Mouse (Mus musculus) testis, adult 2 months (tissue): ENCODE results near the gene Cpm. TPM values are rescaled to one million over a fixed set of nuclear protein-coding genes. Genes with fewer than 3 reads are reported as not detected.

Experiments
- H3K27ac ChIP-seq: fragments of 200-500 bp; 2 replicates; pipeline ENCODE4 v1.5.1; 2012; ENCODE audit warnings: low read depth, low read length; ENCODE audit not compliant: control insufficient read depth, insufficient read depth
- H3K27me3 ChIP-seq: fragments of 200-500 bp; 2 replicates; pipeline ENCODE4 v1.6.1; 2012; ENCODE audit warnings: mild to moderate bottlenecking, low read length, moderate library complexity; ENCODE audit not compliant: control insufficient read depth, insufficient read depth
- H3K36me3 ChIP-seq: fragments of 200-500 bp; 2 replicates; pipeline ENCODE4 v1.6.1; 2012; ENCODE audit warnings: mild to moderate bottlenecking, low read length; ENCODE audit not compliant: control insufficient read depth, insufficient read depth
- H3K4me1 ChIP-seq: fragments of 200-500 bp; 2 replicates; pipeline ENCODE4 v1.6.1; 2012; ENCODE audit warnings: low read length; ENCODE audit not compliant: control insufficient read depth, insufficient read depth
- H3K4me3 ChIP-seq: fragments of 200-500 bp; 2 replicates; pipeline ENCODE4 v1.5.1; 2012; ENCODE audit warnings: low read depth, mild to moderate bottlenecking, low read length, moderate library complexity, mixed read lengths; ENCODE audit not compliant: control insufficient read depth
- CTCF ChIP-seq: fragments of 200-500 bp; IDR thresholded peaks from 2 replicates; pipeline ENCODE4 v1.5.1; 2012; ENCODE audit warnings: low read depth, mild to moderate bottlenecking, inconsistent platforms, low read length, moderate library complexity; ENCODE audit not compliant: control insufficient read depth, insufficient read depth, insufficient replicate concordance
- POLR2A ChIP-seq: fragments of 200-500 bp; IDR thresholded peaks from 2 replicates; pipeline ENCODE4 v1.6.1; 2012; ENCODE audit warnings: low read depth, mild to moderate bottlenecking, inconsistent platforms, low read length, moderate library complexity; ENCODE audit not compliant: control insufficient read depth
- polyA plus RNA-seq: library from polyadenylated mRNA; depleted of rRNA; stranded (reverse); fragments of >200 nt; gene quantifications from 2 replicates; pipeline ENCODE4 v1.2.3, GENCODE M21; 2012

Cpm gene
- polyA plus RNA-seq, 1 experiment: 0.77 TPM

GRCm38 (mm10) chr10:117654576-117655123 lies 25.4 kb downstream of the Cpm start:
- H3K4me3 ChIP-seq: no peak overlapping the region
- peaks cover 2% of the 10 kb centered on the region; the same call in 1 of the 2 replicates for H3K4me1 ChIP-seq
- no peak for TF ChIP-seq POLR2A
- no peak for TF ChIP-seq CTCF
- no peaks in the 10 kb centered on the region for H3K27me3 ChIP-seq
- no peak overlapping the region for H3K27ac ChIP-seq
- H3K36me3 ChIP-seq: no peaks in the 10 kb centered on the region

GRCm38 (mm10) chr10:117655460-117655859 lies 26.2 kb downstream of the Cpm start:
- Histone ChIP-seq H3K27ac (no peak overlapping the region), H3K36me3 (no peaks in the 10 kb centered on the region), H3K4me3 (no peak overlapping the region), H3K4me1 (peaks cover 2% of the 10 kb centered on the region; the same call in 1 of the 2 replicates), H3K27me3 (no peaks in the 10 kb centered on the region)
- TF ChIP-seq POLR2A: no peak
- no peak for TF ChIP-seq CTCF

- no peak for TF ChIP-seq CTCF
- no peak for TF ChIP-seq POLR2A
- Histone ChIP-seq H3K4me1 (no peaks in the 10 kb centered on the region), H3K27me3 (no peaks in the 10 kb centered on the region), H3K27ac (no peak overlapping the region), H3K4me3 (no peak overlapping the region), H3K36me3 (no peaks in the 10 kb centered on the region)
Observed at GRCm38 (mm10) chr10:117655908-117656661, 26.8 kb downstream of the Cpm start.

- no peak overlapping the region for H3K27ac ChIP-seq
- H3K36me3 ChIP-seq: no peaks in the 10 kb centered on the region
- no peak overlapping the region for H3K4me3 ChIP-seq
- TF ChIP-seq CTCF (no peak), POLR2A (no peak)
- no peaks in the 10 kb centered on the region for H3K4me1 ChIP-seq
- no peaks in the 10 kb centered on the region for H3K27me3 ChIP-seq
Observed at GRCm38 (mm10) chr10:117656662-117656962, 27.3 kb downstream of the Cpm start.

- Histone ChIP-seq H3K36me3 (no peaks in the 10 kb centered on the region), H3K4me3 (no peak overlapping the region), H3K4me1 (no peaks in the 10 kb centered on the region), H3K27me3 (no peaks in the 10 kb centered on the region), H3K27ac (no peak overlapping the region)
- no peak for TF ChIP-seq CTCF
- TF ChIP-seq POLR2A: no peak
Observed at GRCm38 (mm10) chr10:117656985-117657658, 27.8 kb downstream of the Cpm start.

GRCm38 (mm10) chr10:117657659-117658306 lies 28.5 kb downstream of the Cpm start:
- peaks cover 2% of the 10 kb centered on the region for H3K4me1 ChIP-seq
- H3K4me3 ChIP-seq: no peak overlapping the region
- no peaks in the 10 kb centered on the region for H3K36me3 ChIP-seq
- no peaks in the 10 kb centered on the region for H3K27me3 ChIP-seq
- TF ChIP-seq CTCF (no peak), POLR2A (no peak)
- no peak overlapping the region for H3K27ac ChIP-seq

GRCm38 (mm10) chr10:117658522-117659429 lies 29.5 kb downstream of the Cpm start:
- H3K27ac ChIP-seq: no peak overlapping the region
- no peaks in the 10 kb centered on the region for H3K27me3 ChIP-seq
- no peak for TF ChIP-seq CTCF
- no peak for TF ChIP-seq POLR2A
- no peak overlapping the region for H3K4me3 ChIP-seq
- peaks cover 11% of the 10 kb centered on the region for H3K4me1 ChIP-seq
- H3K36me3 ChIP-seq: no peaks in the 10 kb centered on the region
